Mouse (Mus musculus): ENCODE measurements at regions not wholly inside any gene's neighbourhood (a gene's known extent, or its start where the extent isn't known, plus 50 kb on each side); places are given as distances from the start of the nearest gene placed in this dataset.

- Histone ChIP-seq H3K4me1 (ENCODE audit: control insufficient read depth, insufficient read depth, low read length) (no peaks in the 10 kb centered on the region), H3K9ac (ENCODE audit: low read depth, low read length) (no peak overlapping the region), H3K4me3 (no peak overlapping the region), H3K27me3 (ENCODE audit: control insufficient read depth, insufficient read depth, low read length) (no peaks in the 10 kb centered on the region), H3K79me2 (replicated peaks; ENCODE audit: control insufficient read depth, insufficient read depth, low read length) (no peaks in the 10 kb centered on the region), H3K27ac (no peak overlapping the region), H3K36me3 (ENCODE audit: control insufficient read depth, insufficient read depth, low read length) (no peaks in the 10 kb centered on the region)
- DNase-seq: no peak
- WGBS: 82% methylated on average over 5 of the region's 5 CpGs
- intact Hi-C loops (cut with DNase I): no loop called here
- TF ChIP-seq CTCF (IDR thresholded peaks at IDR 0.05): no peak
- TF ChIP-seq EP300 (IDR thresholded peaks at IDR 0.05; ENCODE audit: insufficient read depth, low read depth, low read length): no peak
- TF ChIP-seq POLR2A (IDR thresholded peaks at IDR 0.05; ENCODE audit: insufficient read depth, low read depth, low read length): no peak
These were observed 339.8 kb upstream of the Sall1 start for GRCm38 (mm10) chr8:89383781-89384180.

GRCm38 (mm10) chr8:89382538-89383380 is 338.8 kb upstream of the Sall1 start:
- intact Hi-C loops (cut with DNase I): no loop called here
- DNase-seq: no peak
- 55% methylated on average over 9 of the region's 9 CpGs for WGBS
- Histone ChIP-seq H3K9ac (ENCODE audit: low read depth, low read length) (no peak overlapping the region), H3K4me1 (ENCODE audit: control insufficient read depth, insufficient read depth, low read length) (no peaks in the 10 kb centered on the region), H3K79me2 (replicated peaks; ENCODE audit: control insufficient read depth, insufficient read depth, low read length) (no peaks in the 10 kb centered on the region), H3K4me3 (no peak overlapping the region), H3K27ac (no peak overlapping the region), H3K36me3 (ENCODE audit: control insufficient read depth, insufficient read depth, low read length) (no peaks in the 10 kb centered on the region), H3K27me3 (ENCODE audit: control insufficient read depth, insufficient read depth, low read length) (no peaks in the 10 kb centered on the region)
- TF ChIP-seq EP300 (IDR thresholded peaks at IDR 0.05; ENCODE audit: insufficient read depth, low read depth, low read length): no peak
- TF ChIP-seq CTCF (IDR thresholded peaks at IDR 0.05): no peak
- no peak for TF ChIP-seq POLR2A (IDR thresholded peaks at IDR 0.05; ENCODE audit: insufficient read depth, low read depth, low read length)

- H3K4me1 ChIP-seq (ENCODE audit: control insufficient read depth, insufficient read depth, low read length): no peaks in the 10 kb centered on the region
- WGBS: 82% methylated on average over 9 of the region's 9 CpGs
- TF ChIP-seq CTCF (IDR thresholded peaks at IDR 0.05) (no peak), EP300 (IDR thresholded peaks at IDR 0.05; ENCODE audit: insufficient read depth, low read depth, low read length) (no peak), POLR2A (IDR thresholded peaks at IDR 0.05; ENCODE audit: insufficient read depth, low read depth, low read length) (no peak)
These were observed 336.5 kb upstream of the Sall1 start for GRCm38 (mm10) chr8:89380436-89380835.

GRCm38 (mm10) chr8:89372761-89373160 is 328.8 kb upstream of the Sall1 start:
- TF ChIP-seq EP300 (IDR thresholded peaks at IDR 0.05; ENCODE audit: insufficient read depth, low read depth, low read length): no peak
- TF ChIP-seq CTCF (IDR thresholded peaks at IDR 0.05): no peak
- no peak for TF ChIP-seq POLR2A (IDR thresholded peaks at IDR 0.05; ENCODE audit: insufficient read depth, low read depth, low read length)
- 0 out of 2 replicates have a peak, but pooled peaks cover 1% of the 10 kb centered on the region for H3K27me3 ChIP-seq (ENCODE audit: control insufficient read depth, insufficient read depth, low read length)

More at GRCm38 (mm10) chr8:89380436-89380835, 336.5 kb upstream of the Sall1 start:
- Histone ChIP-seq H3K27ac (no peak overlapping the region), H3K27me3 (ENCODE audit: control insufficient read depth, insufficient read depth, low read length) (0 out of 2 replicates have a peak, but pooled peaks cover 1% of the 10 kb centered on the region), H3K4me3 (no peak overlapping the region), H3K36me3 (ENCODE audit: control insufficient read depth, insufficient read depth, low read length) (no peaks in the 10 kb centered on the region), H3K79me2 (replicated peaks; ENCODE audit: control insufficient read depth, insufficient read depth, low read length) (no peaks in the 10 kb centered on the region), H3K9ac (ENCODE audit: low read depth, low read length) (no peak overlapping the region)
- no peak for DNase-seq
- intact Hi-C loops (cut with DNase I): no loop called here

GRCm38 (mm10) chr8:89371773-89372132 is 327.8 kb upstream of the Sall1 start:
- no peak for DNase-seq
- H3K4me1 ChIP-seq (ENCODE audit: control insufficient read depth, insufficient read depth, low read length): no peaks in the 10 kb centered on the region
- no peak overlapping the region for H3K9ac ChIP-seq (ENCODE audit: low read depth, low read length)
- TF ChIP-seq EP300 (IDR thresholded peaks at IDR 0.05; ENCODE audit: insufficient read depth, low read depth, low read length) (no peak), CTCF (IDR thresholded peaks at IDR 0.05) (no peak)
- H3K36me3 ChIP-seq (ENCODE audit: control insufficient read depth, insufficient read depth, low read length): no peaks in the 10 kb centered on the region
- H3K79me2 ChIP-seq (replicated peaks; ENCODE audit: control insufficient read depth, insufficient read depth, low read length): no peaks in the 10 kb centered on the region
- WGBS: 62% methylated on average over 4 of the region's 4 CpGs
- intact Hi-C loops (cut with DNase I): no loop called here
- H3K27me3 ChIP-seq (ENCODE audit: control insufficient read depth, insufficient read depth, low read length): 0 out of 2 replicates have a peak, but pooled peaks cover 1% of the 10 kb centered on the region
- H3K4me3 ChIP-seq: no peak overlapping the region
- no peak overlapping the region for H3K27ac ChIP-seq

More at GRCm38 (mm10) chr8:89372761-89373160, 328.8 kb upstream of the Sall1 start:
- no peak overlapping the region for H3K27ac ChIP-seq
- WGBS: 80% methylated on average over 3 of the region's 3 CpGs
- H3K4me3 ChIP-seq: no peak overlapping the region
- H3K4me1 ChIP-seq (ENCODE audit: control insufficient read depth, insufficient read depth, low read length): no peaks in the 10 kb centered on the region
- intact Hi-C loops (cut with DNase I): no loop called here
- no peak overlapping the region for H3K9ac ChIP-seq (ENCODE audit: low read depth, low read length)
- H3K36me3 ChIP-seq (ENCODE audit: control insufficient read depth, insufficient read depth, low read length): no peaks in the 10 kb centered on the region
- no peaks in the 10 kb centered on the region for H3K79me2 ChIP-seq (replicated peaks; ENCODE audit: control insufficient read depth, insufficient read depth, low read length)
- no peak for DNase-seq
